Mouse (Mus musculus): ENCODE measurements at regions not wholly inside any gene's neighbourhood (a gene's known extent, or its start where the extent isn't known, plus 50 kb on each side); places are given as distances from the start of the nearest gene placed in this dataset.

GRCm38 (mm10) chr9:46509896-46510295 lies 190.1 kb upstream of the 4931429L15Rik start:
- Histone ChIP-seq H3K9ac (ENCODE audit: low read depth, low read length) (no peak overlapping the region), H3K27ac (ENCODE audit: low read length) (no peak overlapping the region), H3K4me3 (ENCODE audit: low read depth, low read length) (no peak overlapping the region), H3K27me3 (ENCODE audit: control insufficient read depth, insufficient read depth, low read depth, low read length) (no peaks in the 10 kb centered on the region), H3K9me3 (replicated peaks; ENCODE audit: control insufficient read depth, low read length) (no peaks in the 10 kb centered on the region), H3K4me1 (ENCODE audit: control insufficient read depth, low read depth, low read length) (no peaks in the 10 kb centered on the region), H3K4me2 (ENCODE audit: low read depth, low read length) (no peak overlapping the region), H3K36me3 (ENCODE audit: control insufficient read depth, insufficient read depth) (no peaks in the 10 kb centered on the region)
- WGBS (ENCODE audit: insufficient replicate concordance): 52% methylated on average over 5 of the region's 5 CpGs
- ATAC-seq (ENCODE audit: low read depth): no peak

- Histone ChIP-seq H3K9me3 (replicated peaks; ENCODE audit: control insufficient read depth, low read length) (no peaks in the 10 kb centered on the region), H3K27ac (ENCODE audit: low read length) (no peak overlapping the region), H3K4me1 (ENCODE audit: control insufficient read depth, low read depth, low read length) (no peaks in the 10 kb centered on the region), H3K4me3 (ENCODE audit: low read depth, low read length) (no peak overlapping the region), H3K27me3 (ENCODE audit: control insufficient read depth, insufficient read depth, low read depth, low read length) (no peaks in the 10 kb centered on the region), H3K4me2 (ENCODE audit: low read depth, low read length) (no peak overlapping the region), H3K9ac (ENCODE audit: low read depth, low read length) (no peak overlapping the region), H3K36me3 (ENCODE audit: control insufficient read depth, insufficient read depth) (no peaks in the 10 kb centered on the region)
- ATAC-seq (ENCODE audit: low read depth): no peak
- WGBS (ENCODE audit: insufficient replicate concordance): 20% methylated on average over 5 of the region's 5 CpGs
Measured at GRCm38 (mm10) chr9:46509458-46509857, 189.7 kb upstream of the 4931429L15Rik start.

- no peaks in the 10 kb centered on the region for H3K36me3 ChIP-seq (ENCODE audit: control insufficient read depth, insufficient read depth)
- H3K4me1 ChIP-seq (ENCODE audit: control insufficient read depth, low read depth, low read length): no peaks in the 10 kb centered on the region
- 53% methylated on average over 4 of the region's 4 CpGs for WGBS (ENCODE audit: insufficient replicate concordance)
- H3K9me3 ChIP-seq (replicated peaks; ENCODE audit: control insufficient read depth, low read length): no peaks in the 10 kb centered on the region
- no peak overlapping the region for H3K27ac ChIP-seq (ENCODE audit: low read length)
- no peak overlapping the region for H3K4me3 ChIP-seq (ENCODE audit: low read depth, low read length)
- no peak overlapping the region for H3K4me2 ChIP-seq (ENCODE audit: low read depth, low read length)
- H3K9ac ChIP-seq (ENCODE audit: low read depth, low read length): no peak overlapping the region
- ATAC-seq (ENCODE audit: low read depth): no peak
- H3K27me3 ChIP-seq (ENCODE audit: control insufficient read depth, insufficient read depth, low read depth, low read length): no peaks in the 10 kb centered on the region
Measured at GRCm38 (mm10) chr9:46507036-46507435, 187.2 kb upstream of the 4931429L15Rik start.

- ATAC-seq (ENCODE audit: low read depth): no peak
- Histone ChIP-seq H3K27ac (ENCODE audit: low read length) (no peak overlapping the region), H3K4me2 (ENCODE audit: low read depth, low read length) (no peak overlapping the region), H3K4me3 (ENCODE audit: low read depth, low read length) (no peak overlapping the region), H3K9ac (ENCODE audit: low read depth, low read length) (no peak overlapping the region), H3K4me1 (ENCODE audit: control insufficient read depth, low read depth, low read length) (no peaks in the 10 kb centered on the region), H3K27me3 (ENCODE audit: control insufficient read depth, insufficient read depth, low read depth, low read length) (no peaks in the 10 kb centered on the region), H3K9me3 (replicated peaks; ENCODE audit: control insufficient read depth, low read length) (no peaks in the 10 kb centered on the region), H3K36me3 (ENCODE audit: control insufficient read depth, insufficient read depth) (no peaks in the 10 kb centered on the region)
- WGBS (ENCODE audit: insufficient replicate concordance): 54% methylated on average over 12 of the region's 12 CpGs
Measured at GRCm38 (mm10) chr9:46504536-46504935, 184.8 kb upstream of the 4931429L15Rik start.

- Histone ChIP-seq H3K27ac (ENCODE audit: low read length) (no peak overlapping the region), H3K36me3 (ENCODE audit: control insufficient read depth, insufficient read depth) (no peaks in the 10 kb centered on the region), H3K27me3 (ENCODE audit: control insufficient read depth, insufficient read depth, low read depth, low read length) (no peaks in the 10 kb centered on the region), H3K9me3 (replicated peaks; ENCODE audit: control insufficient read depth, low read length) (no peaks in the 10 kb centered on the region), H3K4me2 (ENCODE audit: low read depth, low read length) (no peak overlapping the region), H3K9ac (ENCODE audit: low read depth, low read length) (no peak overlapping the region), H3K4me3 (ENCODE audit: low read depth, low read length) (no peak overlapping the region), H3K4me1 (ENCODE audit: control insufficient read depth, low read depth, low read length) (no peaks in the 10 kb centered on the region)
- no peak for ATAC-seq (ENCODE audit: low read depth)
- 47% methylated on average over 3 of the region's 3 CpGs for WGBS (ENCODE audit: insufficient replicate concordance)
Measured at GRCm38 (mm10) chr9:46504133-46504416, 184.3 kb upstream of the 4931429L15Rik start.

GRCm38 (mm10) chr9:46503321-46504132 lies 183.7 kb upstream of the 4931429L15Rik start:
- H3K9me3 ChIP-seq (replicated peaks; ENCODE audit: control insufficient read depth, low read length): no peaks in the 10 kb centered on the region
- no peaks in the 10 kb centered on the region for H3K4me1 ChIP-seq (ENCODE audit: control insufficient read depth, low read depth, low read length)
- H3K4me2 ChIP-seq (ENCODE audit: low read depth, low read length): no peak overlapping the region
- no peaks in the 10 kb centered on the region for H3K27me3 ChIP-seq (ENCODE audit: control insufficient read depth, insufficient read depth, low read depth, low read length)
- 63% methylated on average over 8 of the region's 8 CpGs for WGBS (ENCODE audit: insufficient replicate concordance)
- no peak overlapping the region for H3K4me3 ChIP-seq (ENCODE audit: low read depth, low read length)
- no peak overlapping the region for H3K27ac ChIP-seq (ENCODE audit: low read length)
- ATAC-seq (ENCODE audit: low read depth): no peak
- no peaks in the 10 kb centered on the region for H3K36me3 ChIP-seq (ENCODE audit: control insufficient read depth, insufficient read depth)
- no peak overlapping the region for H3K9ac ChIP-seq (ENCODE audit: low read depth, low read length)

GRCm38 (mm10) chr9:46499426-46499825 lies 179.6 kb upstream of the 4931429L15Rik start:
- Histone ChIP-seq H3K4me1 (ENCODE audit: control insufficient read depth, low read depth, low read length) (no peaks in the 10 kb centered on the region), H3K27me3 (ENCODE audit: control insufficient read depth, insufficient read depth, low read depth, low read length) (no peaks in the 10 kb centered on the region), H3K9me3 (replicated peaks; ENCODE audit: control insufficient read depth, low read length) (no peaks in the 10 kb centered on the region), H3K9ac (ENCODE audit: low read depth, low read length) (no peak overlapping the region), H3K36me3 (ENCODE audit: control insufficient read depth, insufficient read depth) (no peaks in the 10 kb centered on the region), H3K27ac (ENCODE audit: low read length) (no peak overlapping the region), H3K4me3 (ENCODE audit: low read depth, low read length) (no peak overlapping the region), H3K4me2 (ENCODE audit: low read depth, low read length) (no peak overlapping the region)
- whole genome bisulfite sequencing (ENCODE audit: insufficient replicate concordance): 25% methylated on average over 2 of the region's 2 CpGs
- ATAC-seq (ENCODE audit: low read depth): no peak

GRCm38 (mm10) chr9:46498861-46499260 lies 179.1 kb upstream of the 4931429L15Rik start:
- no peak overlapping the region for H3K4me3 ChIP-seq (ENCODE audit: low read depth, low read length)

GRCm38 (mm10) chr9:46495276-46495675 lies 175.5 kb upstream of the 4931429L15Rik start:
- Histone ChIP-seq H3K4me1 (ENCODE audit: control insufficient read depth, low read depth, low read length) (no peaks in the 10 kb centered on the region), H3K9me3 (replicated peaks; ENCODE audit: control insufficient read depth, low read length) (no peaks in the 10 kb centered on the region), H3K9ac (ENCODE audit: low read depth, low read length) (no peak overlapping the region), H3K4me3 (ENCODE audit: low read depth, low read length) (no peak overlapping the region), H3K36me3 (ENCODE audit: control insufficient read depth, insufficient read depth) (no peaks in the 10 kb centered on the region), H3K4me2 (ENCODE audit: low read depth, low read length) (no peak overlapping the region), H3K27ac (ENCODE audit: low read length) (no peak overlapping the region), H3K27me3 (ENCODE audit: control insufficient read depth, insufficient read depth, low read depth, low read length) (no peaks in the 10 kb centered on the region)
- 54% methylated on average over 6 of the region's 6 CpGs for WGBS (ENCODE audit: insufficient replicate concordance)
- no peak for ATAC-seq (ENCODE audit: low read depth)

More at GRCm38 (mm10) chr9:46498861-46499260, 179.1 kb upstream of the 4931429L15Rik start:
- H3K36me3 ChIP-seq (ENCODE audit: control insufficient read depth, insufficient read depth): no peaks in the 10 kb centered on the region
- 60% methylated on average over 5 of the region's 5 CpGs for WGBS (ENCODE audit: insufficient replicate concordance)
- no peaks in the 10 kb centered on the region for H3K9me3 ChIP-seq (replicated peaks; ENCODE audit: control insufficient read depth, low read length)
- H3K9ac ChIP-seq (ENCODE audit: low read depth, low read length): no peak overlapping the region
- H3K4me1 ChIP-seq (ENCODE audit: control insufficient read depth, low read depth, low read length): no peaks in the 10 kb centered on the region
- H3K27ac ChIP-seq (ENCODE audit: low read length): no peak overlapping the region
- ATAC-seq (ENCODE audit: low read depth): no peak
- H3K27me3 ChIP-seq (ENCODE audit: control insufficient read depth, insufficient read depth, low read depth, low read length): no peaks in the 10 kb centered on the region
- no peak overlapping the region for H3K4me2 ChIP-seq (ENCODE audit: low read depth, low read length)
